Mouse (Mus musculus) skeletal muscle tissue, adult 2 months (tissue): ENCODE results near the gene Vav1.

Experiments used
- DNase-seq: peaks from one replicate; pipeline ENCODE4 v3.0.0-alpha.2; 2012; ENCODE audit warnings: low read depth, low spot score

Gene Vav1

GRCm38 (mm10) chr17:57335673-57336303 lies 56.9 kb downstream of the Vav1 start:
- DNase-seq = peak; percentile 76

- no peak for DNase-seq
Observed at GRCm38 (mm10) chr17:57337996-57338395, 59.1 kb downstream of the Vav1 start.

GRCm38 (mm10) chr17:57339298-57339697 lies 60.4 kb downstream of the Vav1 start:
- DNase-seq = no peak

- DNase-seq = no peak
Observed at GRCm38 (mm10) chr17:57341568-57341967, 62.7 kb downstream of the Vav1 start.

- DNase-seq = no peak
Observed at GRCm38 (mm10) chr17:57344029-57344707, 65.3 kb downstream of the Vav1 start.

- DNase-seq = peak; percentile 27
Observed at GRCm38 (mm10) chr17:57347017-57347416, 68.1 kb downstream of the Vav1 start.

- DNase-seq = no peak
Observed at GRCm38 (mm10) chr17:57347781-57348180, 68.9 kb downstream of the Vav1 start.

- no peak for DNase-seq
Observed at GRCm38 (mm10) chr17:57349067-57349466, 70.2 kb downstream of the Vav1 start.

GRCm38 (mm10) chr17:57350212-57350611 lies 71.3 kb downstream of the Vav1 start:
- DNase-seq = no peak

GRCm38 (mm10) chr17:57351107-57351506 lies 72.2 kb downstream of the Vav1 start:
- DNase-seq = no peak

- no peak for DNase-seq
Observed at GRCm38 (mm10) chr17:57358441-57358840, 79.5 kb downstream of the Vav1 start, which contains the start of gene Adgre1. Adgre1 (plus strand) TSS chr17:57358691.

GRCm38 (mm10) chr17:57359485-57360241 lies 80.8 kb downstream of the Vav1 start:
- no peak for DNase-seq
